Mouse (Mus musculus) stomach, embryonic 16.5 days (tissue): Measurements from ENCODE around the gene Tyro3. TPM values are rescaled to one million over a fixed set of nuclear protein-coding genes. Genes with fewer than 3 reads are reported as not detected.

Experiments
- ATAC-seq: fragments of 200-750 bp; cut with Nextera tagmentation; 2 replicates; pipeline ENCODE4 v1.8.0; 2017; ENCODE audit warnings: moderate number of reproducible peaks, moderate TSS enrichment; ENCODE audit not compliant: insufficient read depth, low FRiP score
- H3K27ac ChIP-seq: fragments of 300-500 bp; sonication (generic); 2 replicates; pipeline ENCODE4 v1.5.1; 2014; ENCODE audit warnings: low read length
- H3K27me3 ChIP-seq: fragments of 300-500 bp; sonication (generic); 2 replicates; pipeline ENCODE4 v1.6.1; 2014; ENCODE audit warnings: low read length, control low read depth, mixed read lengths; ENCODE audit not compliant: control insufficient read depth, insufficient read depth
- H3K36me3 ChIP-seq: fragments of 300-500 bp; sonication (generic); 2 replicates; pipeline ENCODE4 v1.6.1; 2014; ENCODE audit warnings: low read length; ENCODE audit not compliant: control insufficient read depth, insufficient read depth
- H3K4me1 ChIP-seq: fragments of 300-500 bp; sonication (generic); 2 replicates; pipeline ENCODE4 v1.6.1; 2014; ENCODE audit warnings: low read length, control low read depth, mixed read lengths; ENCODE audit not compliant: control insufficient read depth, insufficient read depth
- H3K4me2 ChIP-seq: fragments of 300-500 bp; sonication (generic); 2 replicates; pipeline ENCODE4 v1.6.1; 2014; ENCODE audit warnings: low read depth, low read length, mixed read lengths
- H3K4me3 ChIP-seq: fragments of 300-500 bp; sonication (generic); replicated peaks from 2 replicates; pipeline ENCODE4 v1.5.1; 2014; ENCODE audit warnings: mild to moderate bottlenecking, low read length
- H3K9ac ChIP-seq: fragments of 300-500 bp; sonication (generic); 2 replicates; pipeline ENCODE4 v1.6.1; 2014; ENCODE audit warnings: low read length
- H3K9me3 ChIP-seq: fragments of 300-500 bp; sonication (generic); replicated peaks from 2 replicates; pipeline ENCODE4 v1.6.1; 2016; ENCODE audit warnings: low read length, control low read depth; ENCODE audit not compliant: control insufficient read depth
- WGBS: fragments of 180-500 bp; shearing (Covaris S2); extraction: QIAGEN DNeasy Blood & Tissue Kit; methylation state at CpG from one replicate; pipeline ENCODE4 v1.1.7; 2014; 5-methylcytosine and 5-hydroxymethylcytosine counted together
- polyA plus RNA-seq: library from polyadenylated mRNA; unstranded; fragments of >200 nt; fragmentation: Nextera tagmentation; extraction: Ambion mirVana; gene quantifications from 2 replicates; pipeline ENCODE4 v1.2.1, GENCODE M21; 2015

The Tyro3 gene
- polyA plus RNA-seq, 1 experiment from 2014 or later = 26.7 TPM

DNA sequence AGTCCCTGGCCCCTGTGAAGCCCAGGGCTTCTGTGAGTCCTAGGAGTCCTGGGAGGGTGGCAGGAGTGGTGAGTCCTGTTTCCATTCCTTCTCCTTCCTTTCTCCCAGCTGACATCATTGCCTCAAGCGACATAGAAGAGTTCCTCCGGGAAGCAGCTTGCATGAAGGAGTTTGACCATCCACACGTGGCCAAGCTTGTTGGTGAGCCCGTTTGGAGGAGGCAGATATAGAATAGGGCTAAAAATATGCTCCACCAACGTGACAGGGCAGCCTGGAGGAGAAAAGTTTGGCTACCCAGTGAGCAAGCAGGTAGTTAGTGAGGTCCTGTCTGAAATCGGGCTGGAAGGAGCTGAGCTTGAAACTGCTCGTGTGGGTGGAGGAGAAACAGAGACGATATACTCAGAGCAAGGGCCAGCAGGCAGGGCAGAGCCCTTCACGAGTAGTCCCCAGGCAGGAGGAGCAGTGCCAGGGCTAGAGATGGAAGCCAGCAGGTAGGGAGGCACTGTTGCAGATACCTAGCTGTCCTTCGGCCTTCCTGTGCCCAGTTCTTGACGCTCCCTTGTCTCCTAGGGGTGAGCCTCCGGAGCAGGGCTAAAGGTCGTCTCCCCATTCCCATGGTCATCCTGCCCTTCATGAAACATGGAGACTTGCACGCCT lies 14.1 kb downstream of the Tyro3 start:
- Histone ChIP-seq H3K4me1 (peaks cover 6% of the 10 kb centered on the region; the same call in 1 of the 2 replicates), H3K4me2 (no peak overlapping the region), H3K36me3 (no peaks in the 10 kb centered on the region), H3K27me3 (no peaks in the 10 kb centered on the region), H3K9me3 (no peaks in the 10 kb centered on the region), H3K4me3 (no peak overlapping the region), H3K27ac (no peak overlapping the region), H3K9ac (no peak overlapping the region)
- no peak for ATAC-seq
- WGBS = 87% methylated on average over 14 of the region's 14 CpGs

GRCm38 (mm10) chr2:119814376-119814933 lies 16.9 kb downstream of the Tyro3 start:
- no peaks in the 10 kb centered on the region for H3K27me3 ChIP-seq
- no peaks in the 10 kb centered on the region for H3K36me3 ChIP-seq
- H3K4me2 ChIP-seq = no peak overlapping the region
- peak; percentile 48 for ATAC-seq
- peak overlapping the region; percentile 14; the same call in 1 of the 2 replicates for H3K27ac ChIP-seq
- peaks cover 9% of the 10 kb centered on the region; the same call in 1 of the 2 replicates for H3K4me1 ChIP-seq
- H3K9me3 ChIP-seq = no peaks in the 10 kb centered on the region
- no peak overlapping the region for H3K9ac ChIP-seq
- WGBS = 57% methylated on average over 7 of the region's 7 CpGs
- no peak overlapping the region for H3K4me3 ChIP-seq

- no peak overlapping the region for H3K4me3 ChIP-seq
- no peaks in the 10 kb centered on the region for H3K9me3 ChIP-seq
- H3K4me1 ChIP-seq = peaks cover 9% of the 10 kb centered on the region; the same call in 1 of the 2 replicates
- ATAC-seq = no peak
- H3K9ac ChIP-seq = peak overlapping the region; percentile 37; the same call in 1 of the 2 replicates
- H3K36me3 ChIP-seq = no peaks in the 10 kb centered on the region
- WGBS = 94% methylated on average over 13 of the region's 13 CpGs
- H3K27ac ChIP-seq = no peak overlapping the region
- H3K4me2 ChIP-seq = no peak overlapping the region
- no peaks in the 10 kb centered on the region for H3K27me3 ChIP-seq
These were observed 19.1 kb downstream of the Tyro3 start for GRCm38 (mm10) chr2:119816611-119817010.

DNA sequence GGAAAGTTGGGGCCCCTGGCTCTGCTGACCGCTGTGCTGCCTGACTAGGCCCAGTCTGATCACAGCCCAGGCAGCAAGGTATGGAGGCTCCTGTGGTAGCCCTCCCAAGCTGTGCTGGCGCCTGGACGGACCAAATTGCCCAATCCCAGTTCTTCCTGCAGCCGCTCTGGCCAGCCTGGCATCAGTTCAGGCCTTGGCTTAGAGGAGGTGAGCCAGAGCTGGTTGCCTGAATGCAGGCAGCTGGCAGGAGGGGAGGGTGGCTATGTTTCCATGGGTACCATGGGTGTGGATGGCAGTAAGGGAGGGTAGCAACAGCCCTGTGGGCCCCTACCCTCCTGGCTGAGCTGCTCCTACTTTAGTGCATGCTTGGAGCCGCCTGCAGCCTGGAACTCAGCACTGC lies 19.5 kb downstream of the Tyro3 start:
- Histone ChIP-seq H3K4me3 (no peak overlapping the region), H3K36me3 (no peaks in the 10 kb centered on the region), H3K9ac (peak overlapping the region; percentile 37; the same call in 1 of the 2 replicates), H3K9me3 (no peaks in the 10 kb centered on the region), H3K4me1 (peaks cover 9% of the 10 kb centered on the region; the same call in 1 of the 2 replicates), H3K4me2 (no peak overlapping the region), H3K27ac (no peak overlapping the region), H3K27me3 (no peaks in the 10 kb centered on the region)
- no peak; the same call in 1 of the 2 replicates for ATAC-seq
- WGBS = 86% methylated on average over 5 of the region's 5 CpGs

GRCm38 (mm10) chr2:119818668-119819272 lies 21.2 kb downstream of the Tyro3 start:
- Histone ChIP-seq H3K4me2 (no peak overlapping the region), H3K9me3 (no peaks in the 10 kb centered on the region), H3K4me1 (peaks cover 9% of the 10 kb centered on the region; the same call in 1 of the 2 replicates), H3K9ac (no peak overlapping the region), H3K27me3 (no peaks in the 10 kb centered on the region), H3K27ac (peak overlapping the region; percentile 85), H3K4me3 (no peak overlapping the region), H3K36me3 (no peaks in the 10 kb centered on the region)
- 37% methylated on average over 9 of the region's 9 CpGs for WGBS
- peak; percentile 72; the same call in 1 of the 2 replicates for ATAC-seq

DNA sequence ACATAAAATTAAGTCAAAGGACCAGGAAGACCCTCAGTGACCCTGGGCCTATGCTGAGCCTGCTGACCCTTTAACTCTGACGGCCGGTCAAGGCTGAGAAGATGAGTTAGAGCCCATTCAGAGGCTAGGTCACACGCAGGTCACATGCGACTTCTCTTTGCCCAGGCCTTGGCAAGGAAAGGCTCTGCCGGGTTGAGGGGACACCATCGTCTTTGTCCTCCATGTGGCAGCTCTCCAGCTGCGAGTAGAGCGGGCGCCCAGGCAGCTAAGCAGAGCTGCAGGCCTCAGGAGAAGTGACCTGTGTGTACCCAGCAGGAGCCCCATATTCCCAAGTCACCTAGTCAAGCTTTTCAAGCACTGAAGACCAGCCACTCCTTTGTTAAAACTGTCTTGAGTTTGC lies 23.6 kb downstream of the Tyro3 start:
- Histone ChIP-seq H3K27ac (no peak overlapping the region), H3K9ac (no peak overlapping the region), H3K27me3 (no peaks in the 10 kb centered on the region), H3K4me1 (peaks cover 4% of the 10 kb centered on the region; the same call in 1 of the 2 replicates), H3K4me2 (no peak overlapping the region), H3K9me3 (no peaks in the 10 kb centered on the region), H3K36me3 (no peaks in the 10 kb centered on the region), H3K4me3 (no peak overlapping the region)
- ATAC-seq = no peak
- 78% methylated on average over 9 of the region's 9 CpGs for WGBS

- Histone ChIP-seq H3K9me3 (no peaks in the 10 kb centered on the region), H3K36me3 (no peaks in the 10 kb centered on the region), H3K27me3 (no peaks in the 10 kb centered on the region), H3K4me3 (no peak overlapping the region), H3K27ac (no peak overlapping the region), H3K4me2 (no peak overlapping the region), H3K4me1 (no peaks in the 10 kb centered on the region), H3K9ac (no peak overlapping the region)
- 75% methylated on average over 2 of the region's 2 CpGs for WGBS
- ATAC-seq = no peak
These were observed 33.0 kb downstream of the Tyro3 start for GRCm38 (mm10) chr2:119830579-119830978.

DNA sequence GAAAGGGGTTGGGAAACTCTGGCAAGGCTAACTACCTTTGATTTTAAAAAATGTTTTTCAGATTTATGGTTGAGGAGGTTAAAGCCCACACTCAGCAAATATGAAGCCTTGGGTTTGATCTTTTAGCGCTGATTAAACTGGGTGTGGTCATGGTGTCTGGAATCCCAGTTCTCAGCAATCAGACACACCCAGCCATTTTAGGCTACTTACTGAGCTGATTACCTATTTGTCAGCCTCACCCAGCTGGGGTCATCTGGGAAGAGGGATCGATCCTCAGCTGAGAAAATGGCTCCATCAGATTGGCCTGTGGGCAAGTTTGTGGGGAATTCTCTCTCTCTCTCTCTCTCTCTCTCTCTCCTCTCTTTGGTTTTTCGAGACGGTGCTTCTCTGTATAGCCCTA lies 36.7 kb downstream of the Tyro3 start:
- H3K4me1 ChIP-seq = no peaks in the 10 kb centered on the region
- H3K4me3 ChIP-seq = no peak overlapping the region
- WGBS = 77% methylated on average over 4 of the region's 4 CpGs
- ATAC-seq = no peak
- H3K27ac ChIP-seq = no peak overlapping the region
- no peaks in the 10 kb centered on the region for H3K9me3 ChIP-seq
- no peak overlapping the region for H3K4me2 ChIP-seq
- H3K36me3 ChIP-seq = no peaks in the 10 kb centered on the region
- no peaks in the 10 kb centered on the region for H3K27me3 ChIP-seq
- no peak overlapping the region for H3K9ac ChIP-seq

DNA sequence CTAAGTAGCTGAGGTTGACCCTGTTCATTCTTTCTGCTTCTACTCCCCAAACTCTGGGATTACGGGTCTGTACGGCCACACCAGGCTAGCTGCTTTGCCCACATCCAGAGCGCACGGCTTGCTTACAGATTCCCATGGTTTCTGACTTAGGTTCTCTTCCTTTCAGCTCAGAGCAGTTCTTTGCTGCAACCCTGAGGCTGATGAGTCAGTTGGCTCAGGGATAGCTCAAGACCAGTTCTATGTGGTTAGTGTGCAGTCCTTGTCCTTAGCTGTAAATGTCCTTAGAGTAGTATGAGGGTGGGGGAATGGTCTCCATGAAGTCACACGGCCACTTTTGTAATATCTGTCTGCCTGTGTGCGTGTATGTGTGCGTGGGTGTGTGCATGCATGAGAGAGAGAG lies 40.1 kb downstream of the Tyro3 start:
- Histone ChIP-seq H3K4me2 (no peak overlapping the region), H3K9ac (no peak overlapping the region), H3K36me3 (no peaks in the 10 kb centered on the region), H3K9me3 (no peaks in the 10 kb centered on the region), H3K4me3 (no peak overlapping the region), H3K27ac (no peak overlapping the region), H3K4me1 (no peaks in the 10 kb centered on the region), H3K27me3 (no peaks in the 10 kb centered on the region)
- WGBS = 88% methylated on average over 7 of the region's 7 CpGs
- ATAC-seq = no peak
